Mouse (Mus musculus): Measurements from ENCODE around the gene Sema4g. TPM values are rescaled to one million over a fixed set of nuclear protein-coding genes. Genes with fewer than 3 reads are reported as not detected.
A peak's percentile ranks its signal among the peaks of the same experiment; 100 is the strongest.

Sema4g gene
- polyA plus RNA-seq, 1 experiment = 1.3 TPM

DNA sequence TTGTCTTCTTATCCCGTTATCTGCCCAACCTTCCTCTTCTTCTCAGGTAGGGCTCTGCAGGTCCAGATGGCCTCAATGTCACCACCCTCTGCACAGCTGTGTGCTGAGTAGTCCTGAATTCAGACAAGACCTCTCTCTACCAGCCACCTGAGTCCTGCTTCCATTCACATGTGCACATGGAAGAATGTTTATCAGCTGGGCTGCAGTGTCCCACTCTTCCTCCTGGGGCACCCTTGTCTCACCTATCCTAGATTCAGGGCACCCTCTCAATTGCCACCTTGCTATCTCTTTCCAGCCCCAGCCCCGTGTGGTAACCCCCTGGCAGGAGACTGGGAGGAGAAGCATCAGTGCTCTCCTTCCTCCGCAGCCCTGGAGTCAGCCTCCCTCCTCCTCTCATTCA is 13.4 kb downstream of the Sema4g start:
- no peaks in the 10 kb centered on the region for H3K27me3 ChIP-seq (ENCODE audit: control insufficient read depth, insufficient read depth, low read length)
- no peak overlapping the region for H3K4me3 ChIP-seq (ENCODE audit: extremely low read depth, insufficient read depth, insufficient read length)
- 67% methylated on average over 3 of the region's 3 CpGs for WGBS
- H3K4me1 ChIP-seq (ENCODE audit: control insufficient read depth, insufficient read depth, insufficient read length) = peaks cover 4% of the 10 kb centered on the region; the same call in 1 of the 2 replicates
- no peak overlapping the region for H3K27ac ChIP-seq (ENCODE audit: insufficient read depth, low read length)
- TF ChIP-seq POLR2A (IDR thresholded peaks at IDR 0.05; ENCODE audit: low read depth, low read length) (no peak), CTCF (IDR thresholded peaks at IDR 0.05; ENCODE audit: extremely low read depth, insufficient read depth, insufficient read length, insufficient replicate concordance) (no peak)
- H3K36me3 ChIP-seq (ENCODE audit: control insufficient read depth, insufficient read depth, low read length) = peaks cover 1% of the 10 kb centered on the region
- DNase-seq (ENCODE audit: low read depth in 1 of 2, low spot score in 2 of 2) = no peak

DNA sequence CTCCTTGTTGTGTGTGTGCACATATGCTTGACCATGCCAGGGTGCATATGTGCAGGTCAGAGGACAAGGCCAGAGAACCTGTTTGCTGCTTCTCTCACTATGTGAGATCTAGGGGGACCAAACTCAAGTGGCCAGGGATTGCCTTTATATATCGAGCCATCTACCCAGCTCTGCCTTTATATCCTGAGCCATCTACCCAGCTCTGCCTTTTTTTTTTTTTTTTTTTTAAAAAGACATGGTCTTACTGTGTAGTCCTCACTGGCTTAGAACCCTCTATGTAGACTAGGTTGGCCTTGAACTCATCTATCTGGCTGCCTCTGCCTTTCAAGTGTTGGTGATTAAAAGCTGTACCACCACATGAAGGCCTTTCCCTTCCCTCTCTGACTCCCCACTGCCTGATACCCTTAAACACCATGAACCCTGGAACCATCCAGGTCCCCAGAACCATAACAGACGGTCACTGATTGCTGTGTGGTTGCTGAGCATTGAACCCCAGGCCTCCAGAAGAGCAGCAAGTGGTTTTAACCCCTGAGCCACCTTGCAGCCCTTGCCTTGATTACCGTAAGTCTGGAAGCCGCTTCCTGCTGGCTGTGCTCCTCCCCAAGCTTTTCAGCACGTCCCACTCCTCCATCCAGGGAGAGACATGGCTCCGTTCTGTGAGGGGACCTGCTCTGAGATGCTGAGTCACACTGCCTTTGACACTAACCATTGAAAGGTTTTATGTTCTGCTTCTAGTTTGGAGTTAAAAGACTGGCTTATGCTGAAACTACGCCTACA is 15.0 kb downstream of the Sema4g start:
- Histone ChIP-seq H3K4me3 (ENCODE audit: extremely low read depth, insufficient read depth, insufficient read length) (no peak overlapping the region), H3K27ac (ENCODE audit: insufficient read depth, low read length) (no peak overlapping the region), H3K36me3 (ENCODE audit: control insufficient read depth, insufficient read depth, low read length) (peaks cover 1% of the 10 kb centered on the region), H3K27me3 (ENCODE audit: control insufficient read depth, insufficient read depth, low read length) (no peaks in the 10 kb centered on the region), H3K4me1 (ENCODE audit: control insufficient read depth, insufficient read depth, insufficient read length) (peaks cover 6% of the 10 kb centered on the region; the same call in 1 of the 2 replicates)
- DNase-seq (ENCODE audit: low read depth in 1 of 2, low spot score in 2 of 2) = no peak
- TF ChIP-seq CTCF (IDR thresholded peaks at IDR 0.05; ENCODE audit: extremely low read depth, insufficient read depth, insufficient read length, insufficient replicate concordance) (no peak), POLR2A (IDR thresholded peaks at IDR 0.05; ENCODE audit: low read depth, low read length) (no peak)
- whole genome bisulfite sequencing = 89% methylated on average over 7 of the region's 7 CpGs

DNA sequence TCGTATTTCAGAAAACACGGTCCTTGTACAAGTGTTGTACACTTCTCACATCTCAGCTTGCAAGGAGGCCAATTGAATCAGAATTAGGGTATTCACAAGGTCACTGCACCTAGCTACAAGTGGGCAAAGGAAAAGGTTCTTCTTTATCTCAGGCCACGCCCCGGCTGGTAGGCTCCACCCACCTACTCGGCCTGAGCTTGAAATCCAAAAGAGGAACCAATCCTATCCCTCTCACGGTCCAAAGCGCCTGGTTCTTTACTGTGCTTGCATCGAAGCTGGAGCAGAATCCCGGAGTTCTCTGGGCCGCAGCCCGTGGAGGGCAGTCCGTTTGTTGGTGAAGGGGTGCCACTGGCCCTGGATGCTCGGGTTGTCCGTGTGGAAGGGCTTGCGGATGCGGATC is 16.5 kb downstream of the Sema4g start, which contains the start of gene Twnk:
Gene Twnk (plus strand): TSS at position 220 of the 400 bp plus-strand sequence.
- H3K4me3 ChIP-seq (ENCODE audit: extremely low read depth, insufficient read depth, insufficient read length) = peak within 1 kb of the TSS; percentile 97
- peak; percentile 71 to 84 for DNase-seq (ENCODE audit: low read depth in 1 of 2, low spot score in 2 of 2)
- TF ChIP-seq CTCF (IDR thresholded peaks at IDR 0.05; ENCODE audit: extremely low read depth, insufficient read depth, insufficient read length, insufficient replicate concordance) (no peak), POLR2A (IDR thresholded peaks at IDR 0.05; ENCODE audit: low read depth, low read length) (no peak)
- no peaks in the 10 kb centered on the region for H3K27me3 ChIP-seq (ENCODE audit: control insufficient read depth, insufficient read depth, low read length)
- 8% methylated on average over 16 of the region's 16 CpGs for WGBS
- peak within 1 kb of the TSS; percentile 89 for H3K27ac ChIP-seq (ENCODE audit: insufficient read depth, low read length)
- H3K36me3 ChIP-seq (ENCODE audit: control insufficient read depth, insufficient read depth, low read length) = peaks cover 4% of the 10 kb centered on the region
- peaks cover 6% of the 10 kb centered on the region; the same call in 1 of the 2 replicates for H3K4me1 ChIP-seq (ENCODE audit: control insufficient read depth, insufficient read depth, insufficient read length)

DNA sequence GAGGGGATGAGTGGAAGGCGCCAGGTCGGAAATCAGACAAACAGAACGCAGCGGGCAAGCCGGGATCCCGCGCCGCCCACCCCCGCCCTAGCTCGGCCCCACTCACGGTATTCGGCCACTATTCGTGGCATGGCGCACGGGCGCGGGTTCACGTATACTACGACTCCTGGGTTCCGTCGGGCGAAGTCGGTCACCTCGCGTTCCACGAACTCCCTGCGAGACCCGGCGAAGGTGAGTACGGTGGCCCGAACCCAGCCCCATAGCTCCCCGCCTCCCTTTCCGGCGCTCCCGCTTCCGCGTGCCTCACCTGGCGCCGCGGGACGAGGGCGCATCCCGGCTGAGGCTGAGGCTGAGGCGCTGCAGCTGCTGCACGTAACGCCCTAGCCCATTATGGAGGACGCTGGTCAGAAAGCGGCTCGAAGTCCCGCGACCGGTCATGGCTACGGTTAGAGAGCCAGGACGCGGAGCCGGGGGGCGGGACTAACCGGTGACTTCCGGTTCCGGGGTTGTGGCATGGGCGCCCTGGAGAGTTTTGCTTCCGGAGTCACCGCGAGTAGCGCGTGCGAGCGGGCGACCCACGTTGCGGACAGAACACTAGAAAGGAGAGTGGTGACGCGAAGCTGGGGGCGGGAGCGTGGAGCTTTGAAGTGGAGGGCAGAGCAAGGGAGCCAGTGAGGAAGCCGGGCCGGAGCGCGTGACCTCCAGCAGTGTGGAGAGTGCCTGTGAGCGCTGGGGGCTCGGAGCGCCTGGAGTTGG is 17.2 kb downstream of the Sema4g start, which contains the start of gene Mrpl43:
Gene Mrpl43 (minus strand): TSS at position 486 of the 756 bp plus-strand sequence.
- peak; percentile 85 to 97 for DNase-seq (ENCODE audit: low read depth in 1 of 2, low spot score in 2 of 2)
- WGBS = under 1% methylated on average over 78 of the region's 82 CpGs
- Histone ChIP-seq H3K4me1 (ENCODE audit: control insufficient read depth, insufficient read depth, insufficient read length) (peaks cover 6% of the 10 kb centered on the region; the same call in 1 of the 2 replicates), H3K27me3 (ENCODE audit: control insufficient read depth, insufficient read depth, low read length) (no peaks in the 10 kb centered on the region), H3K27ac (ENCODE audit: insufficient read depth, low read length) (peak within 1 kb of the TSS; percentile 89), H3K36me3 (ENCODE audit: control insufficient read depth, insufficient read depth, low read length) (peaks cover 4% of the 10 kb centered on the region), H3K4me3 (ENCODE audit: extremely low read depth, insufficient read depth, insufficient read length) (peak within 1 kb of the TSS; percentile 97)
- TF ChIP-seq POLR2A (IDR thresholded peaks at IDR 0.05; ENCODE audit: low read depth, low read length) (no peak), CTCF (IDR thresholded peaks at IDR 0.05; ENCODE audit: extremely low read depth, insufficient read depth, insufficient read length, insufficient replicate concordance) (no peak)

DNA sequence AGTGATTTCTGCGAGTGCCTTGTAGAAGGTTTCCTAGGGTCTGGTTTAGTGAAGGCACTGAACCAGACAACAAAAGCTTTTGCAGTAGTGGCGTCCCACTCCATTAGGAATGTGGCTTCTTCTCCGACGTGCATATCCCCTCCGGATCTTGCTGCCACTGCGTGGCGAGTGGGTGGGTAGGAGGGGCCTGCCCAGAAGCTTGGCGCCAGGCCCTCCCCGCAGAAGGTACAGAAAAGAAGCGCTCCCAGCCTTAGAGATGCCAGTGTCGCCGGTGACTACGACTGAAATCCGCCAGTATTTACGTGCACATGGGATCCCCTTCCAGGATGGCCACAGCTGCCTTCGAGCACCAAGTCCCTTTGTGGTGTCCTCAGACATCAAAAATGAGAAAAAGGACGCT is 18.1 kb downstream of the Sema4g start:
- no peak for DNase-seq (ENCODE audit: low read depth in 1 of 2, low spot score in 2 of 2)
- no peak overlapping the region; the same call in 1 of the 2 replicates for H3K27ac ChIP-seq (ENCODE audit: insufficient read depth, low read length)
- H3K4me1 ChIP-seq (ENCODE audit: control insufficient read depth, insufficient read depth, insufficient read length) = peaks cover 6% of the 10 kb centered on the region; the same call in 1 of the 2 replicates
- H3K36me3 ChIP-seq (ENCODE audit: control insufficient read depth, insufficient read depth, low read length) = peaks cover 3% of the 10 kb centered on the region; the same call in 1 of the 2 replicates
- TF ChIP-seq POLR2A (IDR thresholded peaks at IDR 0.05; ENCODE audit: low read depth, low read length) (no peak), CTCF (IDR thresholded peaks at IDR 0.05; ENCODE audit: extremely low read depth, insufficient read depth, insufficient read length, insufficient replicate concordance) (no peak)
- H3K4me3 ChIP-seq (ENCODE audit: extremely low read depth, insufficient read depth, insufficient read length) = peak overlapping the region; percentile 97; the same call in 1 of the 2 replicates
- WGBS = 22% methylated on average over 17 of the region's 17 CpGs
- no peaks in the 10 kb centered on the region for H3K27me3 ChIP-seq (ENCODE audit: control insufficient read depth, insufficient read depth, low read length)

DNA sequence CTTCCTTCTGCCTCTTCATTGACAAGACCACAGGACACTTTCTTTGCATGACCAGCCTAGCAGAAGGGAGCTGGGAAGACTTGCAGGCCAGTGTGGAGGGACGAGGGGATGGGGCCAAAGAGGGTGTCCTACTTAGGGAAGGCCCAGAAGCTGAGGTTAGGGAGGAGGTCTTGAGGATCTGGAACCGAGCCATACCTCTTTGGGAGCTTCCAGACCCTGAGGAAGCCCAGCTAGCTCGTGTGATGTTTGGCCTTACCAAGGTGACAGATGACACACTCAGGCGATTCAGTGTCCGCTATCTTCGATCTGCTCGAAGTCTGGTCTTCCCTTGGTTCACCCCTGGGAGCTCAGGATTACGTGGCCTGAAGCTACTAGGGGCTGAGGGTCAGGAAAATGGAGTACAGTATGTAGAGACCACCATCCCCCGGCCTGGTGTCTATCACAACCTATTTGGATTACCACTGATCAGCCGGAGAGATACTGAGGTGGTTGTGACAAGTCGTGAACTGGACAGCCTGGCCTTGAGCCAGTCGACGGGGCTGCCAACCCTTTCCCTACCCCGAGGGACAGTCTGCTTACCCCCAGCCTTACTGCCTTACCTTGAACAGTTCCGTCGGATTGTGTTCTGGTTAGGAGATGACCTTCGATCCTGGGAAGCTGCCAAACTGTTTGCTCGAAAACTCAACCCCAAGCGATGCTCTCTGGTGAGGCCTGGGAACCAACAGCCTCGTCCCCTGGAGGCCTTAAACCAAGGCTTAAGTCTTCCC is 18.7 kb downstream of the Sema4g start:
- WGBS = 89% methylated on average over 20 of the region's 20 CpGs
- TF ChIP-seq CTCF (IDR thresholded peaks at IDR 0.05; ENCODE audit: extremely low read depth, insufficient read depth, insufficient read length, insufficient replicate concordance) = no peak
- no peak for TF ChIP-seq POLR2A (IDR thresholded peaks at IDR 0.05; ENCODE audit: low read depth, low read length)
- Histone ChIP-seq H3K4me3 (ENCODE audit: extremely low read depth, insufficient read depth, insufficient read length) (no peak overlapping the region), H3K4me1 (ENCODE audit: control insufficient read depth, insufficient read depth, insufficient read length) (peaks cover 6% of the 10 kb centered on the region; the same call in 1 of the 2 replicates), H3K27me3 (ENCODE audit: control insufficient read depth, insufficient read depth, low read length) (no peaks in the 10 kb centered on the region), H3K27ac (ENCODE audit: insufficient read depth, low read length) (no peak overlapping the region), H3K36me3 (ENCODE audit: control insufficient read depth, insufficient read depth, low read length) (peaks cover 3% of the 10 kb centered on the region; the same call in 1 of the 2 replicates)
- no peak for DNase-seq (ENCODE audit: low read depth in 1 of 2, low spot score in 2 of 2)
